Mouse (Mus musculus) embryo, embryonic 9.5 days (tissue): ENCODE results near the gene Rnd3.

Source experiments
- DNase-seq: peaks from one replicate; pipeline ENCODE4 v3.0.0-alpha.2; 2017; ENCODE audit errors: extremely low spot score

Rnd3 gene

GRCm38 (mm10) chr2:51128090-51128489 lies 20.8 kb downstream of the Rnd3 start:
- no peak for DNase-seq

GRCm38 (mm10) chr2:51110271-51110670 lies 38.6 kb downstream of the Rnd3 start:
- DNase-seq = no peak

DNA sequence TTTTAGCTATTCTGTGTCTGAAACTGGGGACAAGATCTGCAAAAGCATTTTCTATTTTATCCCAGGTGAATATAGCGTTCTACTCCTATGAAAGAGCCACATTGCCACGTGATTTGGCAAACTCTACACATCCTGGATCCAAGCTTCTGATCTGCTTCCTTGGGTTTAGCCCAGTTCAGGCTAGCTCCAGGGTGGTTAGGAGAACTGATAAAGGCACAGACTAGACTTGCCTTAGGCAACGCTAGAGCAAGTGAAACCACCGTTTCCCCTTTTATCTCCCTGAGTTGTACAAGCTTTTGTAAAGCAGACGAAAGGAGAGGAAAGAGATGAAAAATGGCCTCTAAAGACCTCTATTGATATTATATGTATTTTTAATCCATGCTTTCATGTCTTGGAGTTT lies 40.3 kb downstream of the Rnd3 start:
- DNase-seq = no peak

- no peak for DNase-seq
Observed at GRCm38 (mm10) chr2:51101187-51101586, 47.7 kb downstream of the Rnd3 start.

DNA sequence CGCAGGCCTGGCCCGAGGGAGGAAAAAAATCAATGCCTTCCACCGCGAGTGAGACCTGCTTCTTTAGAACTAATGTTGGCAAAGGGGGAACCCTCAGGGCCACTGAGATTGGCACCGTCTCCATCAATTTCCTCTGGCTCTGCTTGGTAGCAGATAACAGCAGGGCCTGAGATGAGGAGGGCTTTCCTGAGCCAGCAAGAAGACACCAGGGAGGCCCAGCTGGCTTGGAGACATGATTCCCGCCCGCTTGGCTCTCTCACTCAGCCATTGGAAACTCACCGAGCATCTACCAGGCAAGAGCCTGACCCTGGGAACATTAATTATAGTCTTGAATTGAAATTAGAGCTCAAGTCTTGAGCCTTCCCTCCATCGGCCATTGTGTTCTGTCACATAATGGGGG lies 48.9 kb downstream of the Rnd3 start:
- no peak for DNase-seq

DNA sequence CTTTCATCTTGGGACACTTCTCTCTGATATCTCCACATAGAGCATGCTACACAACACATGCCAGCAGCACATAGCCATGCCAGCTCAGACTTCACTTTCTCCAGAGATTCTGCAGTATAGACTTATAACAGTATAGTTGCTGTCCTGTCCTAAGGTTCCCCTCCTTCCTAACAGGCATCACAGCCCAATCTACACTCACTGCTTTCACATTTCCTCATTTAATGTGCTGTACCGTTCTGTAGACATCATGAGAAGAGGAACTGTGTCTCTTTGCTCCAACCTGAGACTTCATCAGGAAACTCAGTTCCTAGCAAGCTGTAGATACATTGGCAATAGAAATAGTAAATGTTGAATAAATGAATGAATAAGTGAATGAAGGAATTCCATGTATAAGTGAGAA lies 49.7 kb downstream of the Rnd3 start:
- DNase-seq = no peak

- no peak for DNase-seq
Observed at GRCm38 (mm10) chr2:51090688-51091087, 58.2 kb downstream of the Rnd3 start.

DNA sequence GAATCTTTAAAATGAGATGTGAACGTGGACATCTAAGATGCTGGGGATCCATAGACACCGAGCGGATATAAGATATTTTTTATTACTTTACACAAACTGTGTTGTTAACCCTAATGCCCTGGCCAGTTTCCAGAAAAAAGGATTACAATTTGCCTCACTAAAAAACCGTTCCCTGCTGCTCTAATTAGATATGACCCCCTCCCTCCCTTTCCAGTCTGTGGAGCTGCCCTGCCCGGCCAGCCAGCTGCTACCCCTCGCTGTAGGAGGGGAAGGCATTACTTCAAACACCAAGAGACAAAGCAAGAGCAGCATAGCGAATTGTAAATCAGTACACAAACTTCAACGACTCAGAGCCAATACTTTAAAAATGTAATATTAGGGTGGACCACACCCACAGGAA lies 58.9 kb downstream of the Rnd3 start:
- no peak for DNase-seq

DNA sequence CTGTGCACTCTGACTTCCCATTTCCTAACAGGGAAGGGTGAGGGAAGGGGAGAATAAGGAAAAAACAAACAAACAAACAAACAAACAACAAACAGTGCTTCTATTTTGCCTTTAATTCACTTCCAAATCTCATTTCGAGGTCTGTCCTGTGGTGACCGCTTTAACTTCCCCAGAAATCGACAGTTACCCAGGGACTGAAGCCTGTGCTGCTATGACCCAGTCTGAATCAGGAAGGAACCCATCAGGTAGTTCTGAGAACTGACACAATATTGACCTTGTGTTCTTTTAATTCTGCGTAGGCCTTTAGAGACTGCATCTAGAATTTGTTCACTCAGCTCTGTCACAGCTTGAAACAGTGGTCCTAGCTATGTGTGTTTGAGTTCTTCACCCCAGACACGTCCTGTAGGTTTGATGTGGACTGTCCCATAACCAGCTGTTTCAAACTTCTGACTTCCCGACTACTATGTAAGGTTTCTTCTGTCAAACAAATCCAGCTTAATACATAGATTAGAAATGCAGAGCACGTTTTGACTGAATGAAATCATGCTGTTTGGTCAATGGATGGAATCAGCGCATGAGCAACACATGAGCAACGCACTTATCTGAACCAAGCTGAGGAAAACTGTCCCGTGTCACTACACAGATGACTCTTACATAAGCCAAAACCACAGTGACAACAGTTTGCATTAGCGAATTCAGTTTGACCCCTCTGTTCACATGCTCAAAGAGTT lies 59.9 kb downstream of the Rnd3 start:
- DNase-seq = no peak

GRCm38 (mm10) chr2:51088123-51088453 lies 60.8 kb downstream of the Rnd3 start:
- DNase-seq = no peak

DNA sequence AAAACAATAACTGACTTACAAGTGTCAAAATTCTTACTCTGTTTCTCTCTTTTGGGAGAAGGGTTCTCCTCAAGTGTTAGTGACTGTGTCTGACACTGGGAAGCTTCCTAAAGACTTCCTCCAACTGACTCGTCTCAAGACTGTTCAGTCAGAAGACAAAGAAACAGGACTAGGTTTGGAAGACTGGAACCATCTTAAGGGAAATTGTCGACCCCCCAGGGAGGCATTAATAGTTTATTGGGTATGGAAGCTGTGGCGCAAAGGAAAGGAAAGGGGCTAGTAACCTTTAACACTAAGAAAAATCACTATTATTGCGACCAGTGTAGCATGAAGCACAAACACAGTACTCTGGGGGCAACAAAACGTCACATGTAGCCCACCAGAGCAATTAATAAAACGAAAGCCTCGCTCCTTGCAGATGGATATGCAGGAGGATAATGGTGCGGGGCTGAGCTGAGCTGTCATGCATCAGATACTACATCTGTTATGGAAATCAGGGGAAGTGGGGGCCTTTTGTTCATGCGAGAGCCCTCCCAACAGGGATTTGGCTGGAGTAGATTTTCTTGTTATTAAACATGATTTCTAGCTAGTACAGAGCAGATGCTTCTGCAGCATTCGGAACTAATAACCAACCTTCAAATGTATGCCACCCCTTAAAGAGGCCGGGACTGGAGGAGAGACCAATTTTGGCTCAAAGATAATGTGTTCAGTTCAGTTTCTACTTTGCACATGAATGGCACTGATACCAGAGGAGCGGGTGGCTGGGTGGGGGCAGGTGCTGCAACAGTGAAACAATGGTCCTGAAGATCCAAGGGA lies 61.4 kb downstream of the Rnd3 start:
- no peak for DNase-seq

GRCm38 (mm10) chr2:51085155-51085554 lies 63.8 kb downstream of the Rnd3 start:
- DNase-seq = no peak

DNA sequence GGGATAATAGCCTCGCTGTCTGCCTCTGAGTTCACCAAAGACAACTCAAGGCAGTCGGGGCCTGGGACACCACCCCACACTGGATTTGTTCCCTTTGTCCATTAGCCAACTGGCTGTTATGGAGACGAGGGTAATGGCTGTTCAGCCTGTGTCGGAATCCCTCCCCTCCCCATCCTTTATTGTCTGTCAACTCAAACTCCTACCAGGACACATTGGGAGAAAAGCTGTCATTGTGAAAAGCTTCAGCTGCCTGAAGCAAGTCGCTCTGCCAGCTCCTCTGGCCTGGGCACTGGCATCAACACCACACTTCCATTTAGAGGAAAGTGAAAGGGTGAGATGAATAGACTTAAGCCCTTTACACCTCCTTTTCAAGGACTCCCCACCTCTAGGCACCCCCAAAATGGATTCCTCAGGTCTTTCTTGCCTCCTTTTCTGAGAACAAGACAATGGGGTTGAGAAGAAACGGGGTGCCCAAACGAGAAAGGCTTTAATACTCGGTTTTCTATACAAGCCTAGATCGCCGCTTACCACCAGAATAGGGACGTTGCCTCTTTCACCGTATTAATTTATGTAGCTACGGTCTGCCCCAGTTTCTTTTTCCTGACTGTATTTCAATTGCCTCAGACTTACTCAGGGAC lies 66.1 kb downstream of the Rnd3 start:
- DNase-seq = no peak
